Mouse (Mus musculus) neural tube, embryonic 12.5 days (tissue): ENCODE measurements around the gene Efcab5. TPM values are rescaled to one million over a fixed set of nuclear protein-coding genes. Genes with fewer than 3 reads are reported as not detected.
"Not testable (repeated sequence)": the region's sequence is repeated elsewhere in the genome, so short reads cannot be mapped to it uniquely, and the experiment has no call there.

ENCODE experiments used
- ATAC-seq: fragments of 200-750 bp; cut with Nextera tagmentation; 2 replicates; pipeline ENCODE4 v1.8.0; 2017; ENCODE audit warnings: low read depth, mild to moderate bottlenecking, moderate TSS enrichment, moderate library complexity; ENCODE audit not compliant: low FRiP score
- H3K27ac ChIP-seq: fragments of 300-500 bp; sonication (generic); 2 replicates; pipeline ENCODE4 v1.5.1; 2016
- H3K27me3 ChIP-seq: fragments of 300-500 bp; sonication (generic); replicated peaks from 2 replicates; pipeline ENCODE4 v1.6.1; 2016; ENCODE audit warnings: mild to moderate bottlenecking
- H3K36me3 ChIP-seq: fragments of 300-500 bp; sonication (generic); 2 replicates; pipeline ENCODE4 v1.6.1; 2016; ENCODE audit warnings: mild to moderate bottlenecking
- H3K4me1 ChIP-seq: fragments of 300-500 bp; sonication (generic); 2 replicates; pipeline ENCODE4 v1.6.1; 2016
- H3K4me2 ChIP-seq: fragments of 300-500 bp; sonication (generic); replicated peaks from 2 replicates; pipeline ENCODE4 v1.6.1; 2016; ENCODE audit warnings: mild to moderate bottlenecking
- H3K4me3 ChIP-seq: fragments of 300-500 bp; sonication (generic); 2 replicates; pipeline ENCODE4 v1.5.1; 2016
- H3K9ac ChIP-seq: fragments of 300-500 bp; sonication (generic); 2 replicates; pipeline ENCODE4 v1.6.1; 2016; ENCODE audit warnings: mild to moderate bottlenecking
- H3K9me3 ChIP-seq: fragments of 300-500 bp; sonication (generic); 2 replicates; pipeline ENCODE4 v1.6.1; 2016; ENCODE audit warnings: mild to moderate bottlenecking
- WGBS: fragments of 180-500 bp; shearing (Covaris S2); methylation state at CpG from one replicate; pipeline ENCODE4 v1.1.7; 2016; 5-methylcytosine and 5-hydroxymethylcytosine counted together
- polyA plus RNA-seq: library from polyadenylated mRNA; unstranded; fragments of >200 nt; fragmentation: Nextera tagmentation; extraction: Ambion mirVana; gene quantifications from 2 replicates; pipeline ENCODE4 v1.2.1, GENCODE M21; 2016

Efcab5 gene
- polyA plus RNA-seq, 1 experiment from 2014 or later: 0.62 TPM

GRCm38 (mm10) chr11:77128562-77128961 lies 60.2 kb downstream of the Efcab5 start:
- Histone ChIP-seq H3K9ac (no peak overlapping the region), H3K4me2 (no peak overlapping the region), H3K27ac (no peak overlapping the region), H3K4me1 (no peaks in the 10 kb centered on the region), H3K36me3 (no peaks in the 10 kb centered on the region), H3K9me3 (no peaks in the 10 kb centered on the region), H3K27me3 (no peaks in the 10 kb centered on the region), H3K4me3 (no peak overlapping the region)
- WGBS: 94% methylated on average over 3 of the region's 3 CpGs
- no peak for ATAC-seq

- H3K9me3 ChIP-seq: no peaks in the 10 kb centered on the region
- H3K4me2 ChIP-seq: no peak overlapping the region
- no peak overlapping the region for H3K27ac ChIP-seq
- no peaks in the 10 kb centered on the region for H3K4me1 ChIP-seq
- no peak overlapping the region for H3K9ac ChIP-seq
- ATAC-seq: no peak
- WGBS: 91% methylated on average over 6 of the region's 6 CpGs
- no peaks in the 10 kb centered on the region for H3K27me3 ChIP-seq
- no peak overlapping the region for H3K4me3 ChIP-seq
- H3K36me3 ChIP-seq: no peaks in the 10 kb centered on the region
Measured at GRCm38 (mm10) chr11:77111141-77111540, 77.6 kb downstream of the Efcab5 start.

GRCm38 (mm10) chr11:77108442-77108841 lies 80.3 kb downstream of the Efcab5 start:
- no peaks in the 10 kb centered on the region for H3K36me3 ChIP-seq
- ATAC-seq: no peak
- no peak overlapping the region for H3K27ac ChIP-seq
- no peak overlapping the region for H3K9ac ChIP-seq
- H3K4me2 ChIP-seq: no peak overlapping the region
- 86% methylated on average over 6 of the region's 6 CpGs for WGBS
- no peaks in the 10 kb centered on the region for H3K27me3 ChIP-seq
- no peaks in the 10 kb centered on the region for H3K4me1 ChIP-seq
- no peaks in the 10 kb centered on the region for H3K9me3 ChIP-seq
- no peak overlapping the region for H3K4me3 ChIP-seq

GRCm38 (mm10) chr11:77107872-77108271 lies 80.9 kb downstream of the Efcab5 start:
- H3K27me3 ChIP-seq, H3K4me2 ChIP-seq, ATAC-seq, H3K36me3 ChIP-seq, H3K4me3 ChIP-seq, H3K9me3 ChIP-seq, H3K9ac ChIP-seq, H3K27ac ChIP-seq, H3K4me1 ChIP-seq: not testable (repeated sequence)
- 83% methylated on average over 12 of the region's 12 CpGs for WGBS

- no peaks in the 10 kb centered on the region for H3K36me3 ChIP-seq
- 90% methylated on average over 6 of the region's 6 CpGs for WGBS
- H3K27ac ChIP-seq: no peak overlapping the region
Measured at GRCm38 (mm10) chr11:77106961-77107360, 81.8 kb downstream of the Efcab5 start.

GRCm38 (mm10) chr11:77100137-77100937 lies 88.4 kb downstream of the Efcab5 start:
- no peak overlapping the region for H3K4me2 ChIP-seq
- H3K9me3 ChIP-seq: no peaks in the 10 kb centered on the region
- H3K4me3 ChIP-seq: no peak overlapping the region
- H3K9ac ChIP-seq: no peak overlapping the region
- 0 out of 2 replicates have a peak, but pooled peaks cover 3% of the 10 kb centered on the region for H3K4me1 ChIP-seq
- H3K27ac ChIP-seq: no peak overlapping the region
- no peaks in the 10 kb centered on the region for H3K36me3 ChIP-seq
- ATAC-seq: no peak
- WGBS: 16% methylated on average over 10 of the region's 10 CpGs
- H3K27me3 ChIP-seq: peaks cover 4% of the 10 kb centered on the region; the same call in 1 of the 2 replicates

More at GRCm38 (mm10) chr11:77106961-77107360, 81.8 kb downstream of the Efcab5 start:
- no peak for ATAC-seq
- Histone ChIP-seq H3K9me3 (no peaks in the 10 kb centered on the region), H3K4me2 (no peak overlapping the region), H3K4me1 (no peaks in the 10 kb centered on the region), H3K27me3 (no peaks in the 10 kb centered on the region), H3K9ac (no peak overlapping the region), H3K4me3 (no peak overlapping the region)

- H3K27me3 ChIP-seq: peaks cover 4% of the 10 kb centered on the region; the same call in 1 of the 2 replicates
- 83% methylated on average over 19 of the region's 19 CpGs for WGBS
- H3K4me1 ChIP-seq: 0 out of 2 replicates have a peak, but pooled peaks cover 3% of the 10 kb centered on the region
- no peak overlapping the region for H3K9ac ChIP-seq
- no peak overlapping the region for H3K4me2 ChIP-seq
- no peak overlapping the region for H3K4me3 ChIP-seq
- no peak overlapping the region for H3K27ac ChIP-seq
- ATAC-seq: no peak
- no peaks in the 10 kb centered on the region for H3K9me3 ChIP-seq
- H3K36me3 ChIP-seq: no peaks in the 10 kb centered on the region
Measured at GRCm38 (mm10) chr11:77098332-77098972, 90.3 kb downstream of the Efcab5 start.

GRCm38 (mm10) chr11:77096991-77097390 lies 91.8 kb downstream of the Efcab5 start:
- peaks cover 4% of the 10 kb centered on the region; the same call in 1 of the 2 replicates for H3K27me3 ChIP-seq
- H3K27ac ChIP-seq: no peak overlapping the region
- H3K4me2 ChIP-seq: no peak overlapping the region
- ATAC-seq: no peak
- H3K36me3 ChIP-seq: no peaks in the 10 kb centered on the region
- 0 out of 2 replicates have a peak, but pooled peaks cover 3% of the 10 kb centered on the region for H3K4me1 ChIP-seq
- no peak overlapping the region for H3K4me3 ChIP-seq
- WGBS: 74% methylated on average over 7 of the region's 7 CpGs
- no peaks in the 10 kb centered on the region for H3K9me3 ChIP-seq
- no peak overlapping the region for H3K9ac ChIP-seq

- Histone ChIP-seq H3K4me1 (0 out of 2 replicates have a peak, but pooled peaks cover 3% of the 10 kb centered on the region), H3K4me2 (no peak overlapping the region), H3K36me3 (no peaks in the 10 kb centered on the region), H3K9me3 (no peaks in the 10 kb centered on the region), H3K9ac (no peak overlapping the region), H3K4me3 (no peak overlapping the region), H3K27ac (no peak overlapping the region), H3K27me3 (peaks cover 4% of the 10 kb centered on the region; the same call in 1 of the 2 replicates)
- WGBS: 83% methylated on average over 3 of the region's 3 CpGs
- ATAC-seq: no peak
Measured at GRCm38 (mm10) chr11:77096581-77096980, 92.2 kb downstream of the Efcab5 start.

GRCm38 (mm10) chr11:77095206-77095605 lies 93.6 kb downstream of the Efcab5 start:
- H3K27me3 ChIP-seq: peaks cover 4% of the 10 kb centered on the region; the same call in 1 of the 2 replicates
- no peak for ATAC-seq
- 66% methylated on average over 10 of the region's 10 CpGs for WGBS

GRCm38 (mm10) chr11:77094136-77094535 lies 94.6 kb downstream of the Efcab5 start:
- Histone ChIP-seq H3K4me3 (no peak overlapping the region), H3K27me3 (peaks cover 2% of the 10 kb centered on the region; the same call in 1 of the 2 replicates), H3K36me3 (no peaks in the 10 kb centered on the region), H3K4me1 (no peaks in the 10 kb centered on the region), H3K9me3 (no peaks in the 10 kb centered on the region), H3K9ac (no peak overlapping the region), H3K4me2 (no peak overlapping the region), H3K27ac (no peak overlapping the region)
- ATAC-seq: no peak
- 72% methylated on average over 8 of the region's 8 CpGs for WGBS

More at GRCm38 (mm10) chr11:77095206-77095605, 93.6 kb downstream of the Efcab5 start:
- no peaks in the 10 kb centered on the region for H3K9me3 ChIP-seq
- 0 out of 2 replicates have a peak, but pooled peaks cover under 1% of the 10 kb centered on the region for H3K4me1 ChIP-seq
- no peak overlapping the region for H3K9ac ChIP-seq
- no peak overlapping the region for H3K27ac ChIP-seq
- H3K4me2 ChIP-seq: no peak overlapping the region
- H3K36me3 ChIP-seq: no peaks in the 10 kb centered on the region
- H3K4me3 ChIP-seq: no peak overlapping the region

GRCm38 (mm10) chr11:77093208-77093607 lies 95.6 kb downstream of the Efcab5 start:
- no peak for ATAC-seq
- H3K9ac ChIP-seq: no peak overlapping the region

More at GRCm38 (mm10) chr11:77093208-77093607, 95.6 kb downstream of the Efcab5 start:
- WGBS: 1% methylated on average over 11 of the region's 11 CpGs
- H3K36me3 ChIP-seq: no peaks in the 10 kb centered on the region
- H3K4me1 ChIP-seq: no peaks in the 10 kb centered on the region
- H3K27ac ChIP-seq: no peak overlapping the region
- H3K9me3 ChIP-seq: no peaks in the 10 kb centered on the region
- no peaks in the 10 kb centered on the region for H3K27me3 ChIP-seq
- peak overlapping the region; percentile 48 for H3K4me2 ChIP-seq
- H3K4me3 ChIP-seq: no peak overlapping the region
